Mouse (Mus musculus) right cerebral cortex, postnatal 36 days (tissue): ENCODE measurements around the gene Trub2.
A peak's percentile ranks its signal among the peaks of the same experiment; 100 is the strongest.

ENCODE experiments used
- DNase-seq, 2 experiments: peaks; one replicate each; pipeline ENCODE4 v3.0.0; 2022; ENCODE audit warnings: low spot score in 2 of 2, mixed read lengths in 1 of 2

Gene Trub2

DNA sequence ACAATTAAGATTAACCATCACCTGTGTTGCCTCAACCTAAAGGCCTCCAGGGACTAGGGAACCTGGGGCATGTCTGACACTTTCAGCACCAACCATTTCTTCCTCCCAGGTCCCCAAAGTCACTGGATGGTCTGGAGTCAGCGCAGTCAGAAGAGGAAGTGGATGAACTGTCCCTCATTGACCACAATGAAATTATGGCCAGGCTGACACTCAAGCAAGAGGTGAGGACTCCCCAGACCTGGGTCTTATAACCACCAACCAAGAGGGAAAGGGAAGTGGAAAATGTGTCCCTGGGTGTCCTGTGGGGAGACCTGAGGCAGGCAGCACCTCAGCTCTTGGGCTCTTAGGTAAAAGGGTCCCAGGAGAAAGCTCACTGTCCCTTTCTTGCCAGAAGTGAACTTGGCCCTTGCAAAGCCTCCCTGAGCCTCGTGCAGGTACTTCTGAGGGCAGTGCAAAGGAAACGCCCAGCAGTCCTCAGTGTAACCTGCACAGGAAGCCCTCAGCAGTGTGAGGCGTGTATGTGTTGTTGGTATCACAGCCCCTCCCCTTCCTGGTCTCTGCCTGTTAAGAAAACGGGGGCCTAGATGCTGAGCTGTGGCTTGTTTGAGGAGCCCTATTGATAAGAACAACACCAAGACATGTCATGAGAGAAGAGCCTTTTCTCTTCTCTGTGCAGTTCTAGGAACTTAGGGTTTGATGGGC lies 63.5 kb downstream of the Trub2 start:
- DNase-seq = no peak

- no peak for DNase-seq
These were observed 65.2 kb downstream of the Trub2 start for GRCm38 (mm10) chr2:29723132-29723531.

DNA sequence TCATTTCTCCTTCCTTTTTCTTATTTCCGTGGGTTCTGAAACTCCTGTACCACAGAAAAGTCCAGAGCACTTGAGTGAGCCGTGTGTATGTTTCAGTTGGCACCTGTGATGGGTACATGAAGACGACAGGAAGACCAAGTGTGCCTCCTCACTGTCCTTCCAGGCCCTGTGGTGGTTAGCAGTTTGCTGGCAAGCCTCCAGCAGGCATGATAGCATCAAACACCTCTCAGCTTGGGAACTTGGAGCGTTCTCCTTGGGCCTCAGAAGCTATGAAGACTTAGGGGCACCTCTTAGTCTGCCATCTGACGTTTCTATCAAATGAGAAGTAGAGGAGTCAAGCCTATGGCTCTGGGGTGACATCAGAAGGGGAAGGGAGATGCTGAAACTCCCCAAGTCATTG lies 69.7 kb downstream of the Trub2 start:
- no peak for DNase-seq

DNA sequence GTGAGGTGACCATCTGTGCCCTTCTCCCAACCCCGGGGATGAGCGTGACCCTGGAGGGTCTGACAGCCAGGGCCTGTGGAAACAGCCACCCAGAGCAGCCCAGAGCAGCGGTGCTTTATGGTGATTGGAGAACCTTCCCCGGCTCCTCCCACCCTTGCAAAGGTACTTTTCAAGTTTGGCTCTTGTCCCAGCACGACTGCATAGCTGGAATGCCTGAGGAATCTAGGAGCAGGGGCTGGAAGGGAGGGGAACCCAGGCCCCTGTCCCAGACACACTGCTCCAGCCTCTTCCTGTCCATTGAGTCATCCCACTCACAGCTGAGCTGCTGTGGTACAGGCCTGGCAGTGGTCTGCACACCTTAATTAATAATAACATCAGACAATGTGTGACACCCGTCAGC lies 71.6 kb downstream of the Trub2 start:
- no peak for DNase-seq

GRCm38 (mm10) chr2:29716143-29716542 lies 72.2 kb downstream of the Trub2 start:
- DNase-seq = no peak

DNA sequence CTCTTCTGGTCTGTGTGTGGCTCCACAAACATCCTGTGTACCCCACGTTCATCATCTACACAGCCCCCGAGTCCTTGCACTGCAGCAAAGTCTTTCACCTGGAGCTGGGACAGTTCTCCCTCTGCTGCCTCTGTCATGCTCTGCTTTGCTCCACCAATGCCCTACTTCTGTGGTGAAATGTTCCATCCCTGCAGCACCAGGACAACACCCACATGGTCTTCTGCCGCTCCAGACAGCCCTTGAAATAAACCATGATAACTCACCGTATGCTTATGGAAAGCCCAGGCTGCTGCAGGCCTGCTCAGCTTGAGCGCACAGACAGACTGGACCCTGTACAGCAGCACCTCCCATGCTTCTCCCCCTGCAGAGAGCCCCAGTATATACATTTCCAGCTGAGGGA lies 74.2 kb downstream of the Trub2 start:
- peak; percentile 37 to 73 for DNase-seq

DNA sequence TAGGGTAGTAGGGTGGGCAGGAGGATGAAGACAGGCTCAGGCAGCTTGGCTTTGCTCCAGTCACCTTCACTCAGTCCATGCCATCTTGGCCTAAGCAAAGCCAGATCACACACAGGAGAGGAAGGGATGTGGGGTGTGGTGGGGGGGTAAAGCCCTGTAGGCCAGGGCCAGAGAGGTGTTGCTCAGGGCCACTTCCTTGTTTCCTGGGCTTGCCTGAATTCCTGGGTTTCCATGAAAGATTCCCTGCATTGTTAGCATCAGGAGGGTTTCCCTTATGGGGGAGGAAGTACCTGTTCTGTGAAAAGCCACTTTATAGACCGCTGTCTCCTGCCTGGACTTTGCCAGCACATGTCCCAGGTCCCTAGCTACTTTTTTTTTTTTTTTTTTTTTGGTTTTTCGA lies 74.8 kb downstream of the Trub2 start:
- DNase-seq = no peak

DNA sequence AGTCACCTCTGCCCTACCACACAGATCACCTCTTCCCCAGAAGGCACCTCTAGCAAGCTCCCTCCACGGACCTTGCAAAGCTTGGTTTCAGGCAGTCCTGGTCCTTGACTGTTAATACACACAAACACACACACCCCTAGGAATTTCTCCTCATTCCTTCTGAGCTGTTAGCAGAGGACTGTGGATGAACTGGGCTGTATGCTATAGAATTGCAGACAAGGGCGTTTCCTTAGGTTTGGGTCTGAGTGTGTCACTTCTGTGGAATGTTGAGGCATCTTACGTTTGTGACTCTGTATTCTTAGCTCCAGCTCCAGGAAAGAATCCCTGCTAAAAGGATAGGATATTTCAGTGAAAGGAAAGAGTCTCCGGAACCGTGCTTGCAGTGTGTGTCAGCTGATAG lies 76.4 kb downstream of the Trub2 start:
- no peak for DNase-seq
